ENCODE assay signal across 17 mouse cellular contexts in the genomic region with DNA sequence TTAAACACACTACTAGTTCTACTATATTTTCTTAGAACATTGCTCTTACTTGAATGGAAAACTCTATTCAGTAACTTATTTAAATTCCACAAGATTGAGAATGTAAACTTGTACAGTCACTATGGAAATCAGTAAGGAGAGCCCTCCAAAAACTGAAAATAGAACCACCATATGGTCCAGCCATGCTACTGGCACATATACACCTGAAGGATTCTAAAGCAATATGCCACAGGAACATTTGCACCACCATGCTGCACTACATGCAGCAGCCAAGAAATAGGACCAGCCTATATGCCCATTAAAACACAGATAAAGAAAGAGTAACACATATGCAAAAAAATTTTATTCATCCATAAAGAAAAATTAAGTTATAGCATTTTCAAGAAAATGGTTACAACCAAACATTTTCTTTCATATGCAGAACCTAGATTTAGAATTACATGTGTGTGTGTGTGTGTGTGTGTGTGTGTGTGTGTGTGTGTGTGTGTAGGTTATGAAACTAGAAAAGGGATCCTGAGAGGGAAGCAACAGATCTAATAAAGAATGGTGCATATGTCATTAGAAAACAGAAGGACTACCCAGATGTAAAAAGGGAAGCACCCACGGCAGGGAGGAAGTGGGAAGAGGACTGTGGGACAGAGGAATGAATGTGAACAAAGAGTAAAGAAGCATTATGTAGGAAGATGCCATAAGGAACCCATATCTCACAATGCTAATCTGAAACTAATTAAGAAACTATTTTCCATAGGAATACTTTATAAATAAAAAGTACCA. TPM values are rescaled to one million over a fixed set of nuclear protein-coding genes. Genes with fewer than 3 reads are reported as not detected.
DNase-seq lines count a peak whose midpoint lies in the region; ATAC-seq lines count a peak whose summit lies in the region.
"Had no signal": no experiment of that assay in that cellular context is flagged by ENCODE, and none has a peak within 500 bp of the region (broad histone marks: within the 10 kb centered on the region; RNA-seq: fewer than 3 reads in every experiment).

No protein-coding gene starts in this region.

- ATAC-seq in frontal cortex, adult (ENCODE audit: low TSS enrichment), result peak; percentile 89
- ATAC-seq: liver, postnatal 0 days; midbrain, embryonic 16.5 days had no signal

- H3K36me3 ChIP-seq in splenic B cell, adult 2 months (ENCODE audit: control insufficient read depth, insufficient read depth, low read length, poor library complexity, severe bottlenecking), result peaks cover 11% of the 10 kb centered on the region; the same call in 1 of the 2 replicates

- no peaks in the 10 kb centered on the region for H3K27me3 ChIP-seq in splenic B cell, adult 2 months (ENCODE audit: control insufficient read depth, insufficient read depth, low read length, poor library complexity, severe bottlenecking)
- H3K27me3 ChIP-seq: embryonic facial prominence, embryonic 15.5 days had no signal

- no peak for DNase-seq in frontal cortex, postnatal 25 days (ENCODE audit: low spot score in 2 of 2)
- DNase-seq in right cerebral cortex, adult 18-20 months, result peak; percentile 11
- no peak for DNase-seq in right cerebral cortex, postnatal 4 days
- DNase-seq in left cerebral cortex, postnatal 14 days (ENCODE audit: low spot score in 2 of 2), result peak; percentile 20 to 28
- peak; percentile 13 for DNase-seq in splenic B cell, adult 2 months (ENCODE audit: low read depth, low spot score)
- DNase-seq in testis, postnatal 10 days (ENCODE audit: low spot score), result no peak
- DNase-seq in heart, adult 8-10 months (ENCODE audit: low spot score), result no peak
- DNase-seq: adrenal gland, adult 2 months; gastrocnemius, postnatal 36 days; kidney, adult 18-20 months; kidney, postnatal 25 days; liver, postnatal 0 days; lung, postnatal 14 days; thymus, postnatal 25 days had no signal

- intact Hi-C loops in left cerebral cortex, postnatal 14 days (cut with DNase I), result no loop called here

RNA-seq across cellular contexts. Expression of a gene that starts 30.6 kb away (rescaled TPM):
- 10 to 100 TPM; 24.1 to 24.2 TPM for total RNA-seq in left cerebral cortex, postnatal 14 days (2021)
- total RNA-seq in heart, adult 8-10 months (2022), result 10 to 100 TPM in 1 of 4 experiments, 1 to 10 TPM in 3; 8.8 to 11.3 (median 9.4) TPM

Comparison
In these comparisons a context has a peak if more than half of its experiments do, and no peak if none do; other contexts are left out.
1. DNase-seq: peak in right cerebral cortex, adult 18-20 months (single experiment), left cerebral cortex, postnatal 14 days (2 of 2) and splenic B cell, adult 2 months (single experiment); none in frontal cortex, postnatal 25 days (0 of 2), right cerebral cortex, postnatal 4 days (single experiment), testis, postnatal 10 days (single experiment) and heart, adult 8-10 months (single experiment).